Mouse (Mus musculus) G1E (cell line): Measurements from ENCODE around the gene Ndufb10.

Experiments used
- CTCF ChIP-seq: IDR thresholded peaks from 2 replicates; pipeline ENCODE4 v1.5.1; 2012; ENCODE audit warnings: low read depth, low read length, inconsistent platforms, mixed read lengths
- TAL1 ChIP-seq: conservative IDR thresholded peaks from 2 replicates; pipeline ENCODE4 v1.6.1; 2012; ENCODE audit warnings: low read depth, low read length, inconsistent platforms, mixed read lengths

DNA sequence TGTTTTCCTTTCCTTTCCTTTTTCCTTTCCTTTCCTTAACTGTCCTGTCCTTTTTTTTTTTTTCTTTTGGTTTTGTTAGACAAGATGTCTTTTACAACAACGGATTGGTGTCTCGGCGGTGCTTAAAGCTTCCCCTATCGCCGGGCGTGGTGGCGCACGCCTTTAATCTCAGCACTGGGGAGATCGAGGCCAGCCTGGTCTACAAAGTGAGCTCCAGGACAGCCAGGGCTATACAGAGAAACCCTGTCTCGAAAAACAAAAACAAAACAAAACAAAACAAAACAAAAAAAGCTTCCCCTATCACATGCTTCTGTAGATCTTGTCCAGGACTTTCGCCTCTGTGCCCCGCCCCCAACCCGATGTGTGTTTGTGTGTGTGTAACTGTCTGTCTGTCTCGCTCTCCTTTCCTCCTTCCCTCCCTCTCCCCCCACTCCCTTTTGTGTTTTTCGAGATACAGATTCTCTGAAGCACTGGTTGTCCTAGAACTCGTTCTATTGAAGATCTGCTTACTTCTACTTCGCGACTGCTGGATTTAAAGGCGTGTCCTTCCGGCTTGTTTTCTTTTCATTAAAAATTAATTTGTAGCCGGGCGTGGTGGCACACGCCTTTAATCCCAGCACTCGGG is 16.4 kb downstream of the Ndufb10 start:
- TF ChIP-seq CTCF (no peak), TAL1 (no peak)
